Mouse (Mus musculus) megakaryocyte, embryonic 14.5 days (primary cell): ENCODE results near the gene Depdc1b.

Source experiments
- FLI1 ChIP-seq: IDR thresholded peaks from 2 replicates; pipeline ENCODE4 v1.6.1; 2012; ENCODE audit warnings: low read length, inconsistent platforms, mixed read lengths
- GATA1 ChIP-seq: IDR thresholded peaks from 3 replicates; pipeline ENCODE4 v1.6.1; 2012; ENCODE audit warnings: mixed read lengths, low read length, inconsistent platforms, borderline replicate concordance

DNA sequence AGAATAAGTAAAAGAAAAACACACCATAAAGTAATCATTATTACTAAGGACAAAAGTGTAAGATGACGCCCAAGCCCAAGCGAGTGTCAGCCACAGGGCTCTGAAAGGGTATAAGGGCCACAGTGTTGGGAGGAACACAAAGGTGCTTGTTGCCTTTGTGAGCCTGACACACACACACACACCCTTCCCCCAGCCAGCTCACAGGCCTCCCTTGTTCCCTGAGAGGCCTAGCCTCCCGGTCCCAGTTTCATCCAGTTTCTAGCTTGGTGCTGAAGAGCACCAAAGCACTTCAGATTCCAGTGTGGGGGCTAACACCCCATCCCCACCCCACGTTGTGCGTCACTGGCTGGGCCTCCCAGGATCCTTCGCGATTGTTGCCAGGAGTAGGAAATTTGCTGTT is 14.7 kb upstream of the Depdc1b start:
- TF ChIP-seq GATA1: no peak
- no peak for TF ChIP-seq FLI1
